Mouse (Mus musculus) lung, embryonic 15.5 days (tissue): ENCODE data around the gene Mettl7a2. TPM values are rescaled to one million over a fixed set of nuclear protein-coding genes. Genes with fewer than 3 reads are reported as not detected.
"Not testable (repeated sequence)": the region's sequence is repeated elsewhere in the genome, so short reads cannot be mapped to it uniquely, and the experiment has no call there.

ENCODE experiments used
- ATAC-seq: fragments of 200-750 bp; cut with Nextera tagmentation; 2 replicates; pipeline ENCODE4 v1.8.0; 2017; ENCODE audit warnings: moderate number of reproducible peaks, borderline replicate concordance; ENCODE audit not compliant: low FRiP score, low TSS enrichment; ENCODE audit errors: extremely low read depth
- H3K27ac ChIP-seq: fragments of 300-500 bp; sonication (generic); 2 replicates; pipeline ENCODE4 v1.5.1; 2015; ENCODE audit warnings: moderate library complexity, mild to moderate bottlenecking, inconsistent platforms
- H3K27me3 ChIP-seq: fragments of 300-500 bp; sonication (generic); 2 replicates; pipeline ENCODE4 v1.6.1; 2015; ENCODE audit warnings: inconsistent platforms
- H3K36me3 ChIP-seq: fragments of 300-500 bp; sonication (generic); 2 replicates; pipeline ENCODE4 v1.6.1; 2015; ENCODE audit warnings: inconsistent platforms
- H3K4me1 ChIP-seq: fragments of 300-500 bp; sonication (generic); 2 replicates; pipeline ENCODE4 v1.6.1; 2015; ENCODE audit warnings: inconsistent platforms
- H3K4me2 ChIP-seq: fragments of 300-500 bp; sonication (generic); 2 replicates; pipeline ENCODE4 v1.6.1; 2015; ENCODE audit warnings: inconsistent platforms, mild to moderate bottlenecking, moderate library complexity
- H3K4me3 ChIP-seq: fragments of 300-500 bp; sonication (generic); 2 replicates; pipeline ENCODE4 v1.5.1; 2015; ENCODE audit warnings: mild to moderate bottlenecking, inconsistent platforms
- H3K9ac ChIP-seq: fragments of 300-500 bp; sonication (generic); 2 replicates; pipeline ENCODE4 v1.6.1; 2015; ENCODE audit warnings: inconsistent platforms
- H3K9me3 ChIP-seq: fragments of 300-500 bp; sonication (generic); 2 replicates; pipeline ENCODE4 v1.6.1; 2016; ENCODE audit warnings: inconsistent platforms
- WGBS: fragments of 180-500 bp; shearing (Covaris S2); methylation state at CpG from one replicate; pipeline ENCODE4 v1.1.7; 2015; 5-methylcytosine and 5-hydroxymethylcytosine counted together
- polyA plus RNA-seq: library from polyadenylated mRNA; unstranded; fragments of >200 nt; fragmentation: Nextera tagmentation; extraction: Ambion mirVana; gene quantifications from 2 replicates; pipeline ENCODE4 v1.2.1, GENCODE M21; 2015

The Mettl7a2 gene
- polyA plus RNA-seq: not detected in 2 replicates

- no peaks in the 10 kb centered on the region for H3K9me3 ChIP-seq
- H3K9ac ChIP-seq: no peak within 1 kb of the TSS
- H3K4me1 ChIP-seq: 0 out of 2 replicates have a peak, but pooled peaks cover 7% of the 10 kb centered on the region
- no peak within 1 kb of the TSS for H3K27ac ChIP-seq
- no peaks in the 10 kb centered on the region for H3K36me3 ChIP-seq
- 78% methylated on average over 10 of the region's 10 CpGs for WGBS
- H3K4me2 ChIP-seq: no peak within 1 kb of the TSS
- H3K27me3 ChIP-seq: no peaks in the 10 kb centered on the region
- no peak within 1 kb of the TSS for H3K4me3 ChIP-seq
- no peak for ATAC-seq
These were observed at the start of gene Mettl7a2, which contains the start of gene Methig1 for GRCm38 (mm10) chr15:100352711-100353250. Gene Mettl7a2 (plus strand): TSS chr15:100353200. Gene Methig1 (plus strand): TSS chr15:100353149.

GRCm38 (mm10) chr15:100303428-100304018 is 49.5 kb upstream of the Mettl7a2 start:
- H3K36me3 ChIP-seq: no peaks in the 10 kb centered on the region
- 34% methylated on average over 8 of the region's 8 CpGs for WGBS
- H3K9me3 ChIP-seq: no peaks in the 10 kb centered on the region
- H3K4me2 ChIP-seq: peak overlapping the region; percentile 79
- no peak overlapping the region for H3K9ac ChIP-seq
- H3K4me1 ChIP-seq: peaks cover 15% of the 10 kb centered on the region
- H3K4me3 ChIP-seq: peak overlapping the region; percentile 53
- no peak for ATAC-seq
- H3K27me3 ChIP-seq: no peaks in the 10 kb centered on the region
- H3K27ac ChIP-seq: peak overlapping the region; percentile 91

GRCm38 (mm10) chr15:100304019-100304991 is 48.7 kb upstream of the Mettl7a2 start, which contains the start of gene Mettl7a1:
Gene Mettl7a1 (plus strand): TSS chr15:100304140.
- peak within 1 kb of the TSS; percentile 53 for H3K4me3 ChIP-seq
- 2% methylated on average over 19 of the region's 30 CpGs for WGBS
- H3K9ac ChIP-seq: peak within 1 kb of the TSS; percentile 46
- H3K27me3 ChIP-seq: no peaks in the 10 kb centered on the region
- H3K4me2 ChIP-seq: peak within 1 kb of the TSS; percentile 79
- peaks cover 15% of the 10 kb centered on the region for H3K4me1 ChIP-seq
- H3K27ac ChIP-seq: peak within 1 kb of the TSS; percentile 91
- H3K36me3 ChIP-seq: no peaks in the 10 kb centered on the region
- peak; percentile 84 for ATAC-seq
- no peaks in the 10 kb centered on the region for H3K9me3 ChIP-seq

- H3K4me3 ChIP-seq: no peak overlapping the region
- no peaks in the 10 kb centered on the region for H3K27me3 ChIP-seq
- no peak for ATAC-seq
- 67% methylated on average over 2 of the region's 2 CpGs for WGBS
- no peak overlapping the region for H3K27ac ChIP-seq
- no peaks in the 10 kb centered on the region for H3K36me3 ChIP-seq
- no peaks in the 10 kb centered on the region for H3K9me3 ChIP-seq
- H3K9ac ChIP-seq: no peak overlapping the region
- H3K4me1 ChIP-seq: peaks cover 15% of the 10 kb centered on the region
- peak overlapping the region; percentile 79; the same call in 1 of the 2 replicates for H3K4me2 ChIP-seq
These were observed 46.8 kb upstream of the Mettl7a2 start for GRCm38 (mm10) chr15:100306201-100306600.

GRCm38 (mm10) chr15:100307438-100308096 is 45.4 kb upstream of the Mettl7a2 start:
- H3K4me1 ChIP-seq: peaks cover 22% of the 10 kb centered on the region
- 33% methylated on average over 11 of the region's 11 CpGs for WGBS
- not testable (repeated sequence) for H3K27me3 ChIP-seq, H3K4me3 ChIP-seq, H3K9ac ChIP-seq, H3K27ac ChIP-seq, H3K36me3 ChIP-seq, ATAC-seq, H3K9me3 ChIP-seq, H3K4me2 ChIP-seq

GRCm38 (mm10) chr15:100312346-100312745 is 40.7 kb upstream of the Mettl7a2 start:
- WGBS: 49% methylated on average over 2 of the region's 2 CpGs
- Histone ChIP-seq H3K36me3 (no peaks in the 10 kb centered on the region), H3K4me2 (no peak overlapping the region)

GRCm38 (mm10) chr15:100314448-100315145 is 38.4 kb upstream of the Mettl7a2 start:
- no peak for ATAC-seq
- Histone ChIP-seq H3K4me2 (no peak overlapping the region), H3K27ac (no peak overlapping the region), H3K27me3 (no peaks in the 10 kb centered on the region), H3K9me3 (no peaks in the 10 kb centered on the region), H3K4me3 (no peak overlapping the region), H3K36me3 (no peaks in the 10 kb centered on the region), H3K4me1 (peaks cover 15% of the 10 kb centered on the region), H3K9ac (no peak overlapping the region)
- WGBS: 96% methylated on average over 5 of the region's 5 CpGs

More at GRCm38 (mm10) chr15:100312346-100312745, 40.7 kb upstream of the Mettl7a2 start:
- H3K9me3 ChIP-seq: no peaks in the 10 kb centered on the region
- no peaks in the 10 kb centered on the region for H3K27me3 ChIP-seq
- no peak overlapping the region for H3K27ac ChIP-seq
- H3K9ac ChIP-seq: no peak overlapping the region
- peaks cover 6% of the 10 kb centered on the region; the same call in 1 of the 2 replicates for H3K4me1 ChIP-seq
- ATAC-seq: no peak
- H3K4me3 ChIP-seq: no peak overlapping the region

- peak overlapping the region; percentile 82 for H3K27ac ChIP-seq
- 15% methylated on average over 4 of the region's 4 CpGs for WGBS
- H3K9ac ChIP-seq, H3K4me3 ChIP-seq, H3K27me3 ChIP-seq, H3K36me3 ChIP-seq, H3K4me2 ChIP-seq, H3K9me3 ChIP-seq: not testable (repeated sequence)
- H3K4me1 ChIP-seq: peaks cover 24% of the 10 kb centered on the region
- ATAC-seq: peak; percentile 78
These were observed 34.9 kb upstream of the Mettl7a2 start for GRCm38 (mm10) chr15:100318014-100318671.

GRCm38 (mm10) chr15:100319884-100320283 is 33.1 kb upstream of the Mettl7a2 start:
- no peak for ATAC-seq
- no peak overlapping the region for H3K9ac ChIP-seq
- H3K4me2 ChIP-seq: no peak overlapping the region
- H3K4me3 ChIP-seq: no peak overlapping the region
- 87% methylated on average over 1 of the region's 1 CpGs for WGBS
- peak overlapping the region; percentile 41 for H3K27ac ChIP-seq
- no peaks in the 10 kb centered on the region for H3K9me3 ChIP-seq
- H3K36me3 ChIP-seq: no peaks in the 10 kb centered on the region
- no peaks in the 10 kb centered on the region for H3K27me3 ChIP-seq
- peaks cover 24% of the 10 kb centered on the region for H3K4me1 ChIP-seq

- H3K4me2 ChIP-seq: no peak overlapping the region
- peak overlapping the region; percentile 41 for H3K27ac ChIP-seq
- H3K4me1 ChIP-seq: peaks cover 24% of the 10 kb centered on the region
- H3K4me3 ChIP-seq: no peak overlapping the region
- no peaks in the 10 kb centered on the region for H3K36me3 ChIP-seq
- H3K9me3 ChIP-seq: no peaks in the 10 kb centered on the region
- no peak overlapping the region for H3K9ac ChIP-seq
- no peaks in the 10 kb centered on the region for H3K27me3 ChIP-seq
- 54% methylated on average over 9 of the region's 9 CpGs for WGBS
- ATAC-seq: no peak
These were observed 32.6 kb upstream of the Mettl7a2 start for GRCm38 (mm10) chr15:100320295-100320905.
